Mouse (Mus musculus): ENCODE results near the gene Slc28a1.

DNA sequence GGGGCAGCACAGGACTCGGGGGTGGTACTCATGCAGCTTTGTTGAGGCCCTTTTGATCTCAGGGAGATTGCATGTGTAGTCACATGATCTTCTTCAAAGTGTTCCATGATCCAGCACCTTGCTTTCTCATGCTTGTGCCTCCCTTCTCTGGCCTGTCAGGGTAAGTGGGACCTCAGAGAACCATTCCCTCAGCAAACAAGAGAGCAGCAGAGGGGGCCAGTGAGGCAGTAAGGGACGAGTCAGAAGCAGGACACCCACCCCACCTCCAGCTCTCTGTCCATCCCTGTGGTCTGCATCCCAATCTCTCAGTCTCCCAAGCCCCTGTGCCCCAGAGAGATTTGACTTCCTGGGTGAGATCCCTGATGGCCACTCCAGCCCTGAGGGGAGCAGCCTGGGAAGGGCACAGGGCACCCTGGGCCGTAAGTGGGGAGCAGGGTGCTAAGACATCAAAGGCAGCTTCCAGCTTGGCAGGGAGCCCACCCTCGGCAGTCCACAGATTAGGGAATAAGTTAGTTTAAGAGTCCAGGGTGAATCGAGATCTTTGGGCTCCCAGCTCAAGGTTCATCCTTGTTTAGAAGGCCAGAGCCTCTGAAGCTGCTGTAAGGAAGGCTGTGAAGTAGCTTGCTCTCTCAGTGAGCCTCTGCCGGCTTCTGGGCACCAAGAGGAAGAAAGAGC, 1.8 kb upstream of the Slc28a1 start:
- TF ChIP-seq CTCF (IDR thresholded peaks at IDR 0.05; ENCODE audit: control insufficient read depth, insufficient read depth, insufficient replicate concordance, low read depth, low read length) (no peak), POLR2A (IDR thresholded peaks at IDR 0.05; ENCODE audit: control insufficient read depth, low read depth, low read length) (no peak)

All from testis, adult 2 months (tissue).